Mouse (Mus musculus): ENCODE measurements around the gene Igf2r. TPM values are rescaled to one million over a fixed set of nuclear protein-coding genes. Genes with fewer than 3 reads are reported as not detected.

Gene Igf2r
- polyA plus RNA-seq, 1 experiment from 2014 or later: 35.6 TPM

GRCm38 (mm10) chr17:12659233-12659632 lies 110.2 kb downstream of the Igf2r start:
- Histone ChIP-seq H3K4me1 (peaks cover 15% of the 10 kb centered on the region), H3K4me3 (no peak overlapping the region), H3K27ac (no peak overlapping the region), H3K36me3 (no peaks in the 10 kb centered on the region), H3K27me3 (ENCODE audit: low read depth, poor library complexity, severe bottlenecking) (no peaks in the 10 kb centered on the region), H3K9me3 (replicated peaks) (no peaks in the 10 kb centered on the region)
- 92% methylated on average over 10 of the region's 10 CpGs for WGBS
- DNase-seq (ENCODE audit: low spot score): no peak

- WGBS: 87% methylated on average over 7 of the region's 7 CpGs
- no peak for DNase-seq (ENCODE audit: low spot score)
- no peaks in the 10 kb centered on the region for H3K27me3 ChIP-seq (ENCODE audit: low read depth, poor library complexity, severe bottlenecking)
- H3K4me3 ChIP-seq: no peak overlapping the region
- no peak overlapping the region for H3K27ac ChIP-seq
- H3K36me3 ChIP-seq: no peaks in the 10 kb centered on the region
- H3K4me1 ChIP-seq: peaks cover 10% of the 10 kb centered on the region; the same call in 1 of the 2 replicates
- no peaks in the 10 kb centered on the region for H3K9me3 ChIP-seq (replicated peaks)
Measured at GRCm38 (mm10) chr17:12658784-12659183, 110.7 kb downstream of the Igf2r start.

- WGBS: 83% methylated on average over 7 of the region's 7 CpGs
- Histone ChIP-seq H3K4me3 (no peak overlapping the region), H3K4me1 (no peaks in the 10 kb centered on the region)
Measured at GRCm38 (mm10) chr17:12655826-12656225, 113.6 kb downstream of the Igf2r start.

GRCm38 (mm10) chr17:12654061-12654460 lies 115.4 kb downstream of the Igf2r start:
- Histone ChIP-seq H3K4me1 (0 out of 2 replicates have a peak, but pooled peaks cover 5% of the 10 kb centered on the region), H3K9me3 (replicated peaks) (no peaks in the 10 kb centered on the region), H3K27ac (no peak overlapping the region), H3K27me3 (ENCODE audit: low read depth, poor library complexity, severe bottlenecking) (no peaks in the 10 kb centered on the region), H3K4me3 (no peak overlapping the region), H3K36me3 (no peaks in the 10 kb centered on the region)
- WGBS: 92% methylated on average over 3 of the region's 3 CpGs
- no peak for DNase-seq (ENCODE audit: low spot score)

More at GRCm38 (mm10) chr17:12655826-12656225, 113.6 kb downstream of the Igf2r start:
- H3K36me3 ChIP-seq: no peaks in the 10 kb centered on the region
- H3K9me3 ChIP-seq (replicated peaks): no peaks in the 10 kb centered on the region
- DNase-seq (ENCODE audit: low spot score): no peak
- no peak overlapping the region for H3K27ac ChIP-seq
- no peaks in the 10 kb centered on the region for H3K27me3 ChIP-seq (ENCODE audit: low read depth, poor library complexity, severe bottlenecking)

GRCm38 (mm10) chr17:12652604-12653003 lies 116.9 kb downstream of the Igf2r start:
- Histone ChIP-seq H3K27me3 (ENCODE audit: low read depth, poor library complexity, severe bottlenecking) (no peaks in the 10 kb centered on the region), H3K36me3 (no peaks in the 10 kb centered on the region), H3K4me1 (0 out of 2 replicates have a peak, but pooled peaks cover 5% of the 10 kb centered on the region), H3K27ac (no peak overlapping the region), H3K4me3 (no peak overlapping the region), H3K9me3 (replicated peaks) (no peaks in the 10 kb centered on the region)
- no peak for DNase-seq (ENCODE audit: low spot score)
- 92% methylated on average over 11 of the region's 11 CpGs for WGBS

- no peak for DNase-seq (ENCODE audit: low spot score)
- WGBS: 93% methylated on average over 5 of the region's 5 CpGs
Measured at GRCm38 (mm10) chr17:12645461-12645860, 124.0 kb downstream of the Igf2r start.

GRCm38 (mm10) chr17:12641087-12641486 lies 128.4 kb downstream of the Igf2r start:
- H3K36me3 ChIP-seq: no peaks in the 10 kb centered on the region
- no peaks in the 10 kb centered on the region for H3K9me3 ChIP-seq (replicated peaks)
- WGBS: 78% methylated on average over 4 of the region's 4 CpGs
- DNase-seq (ENCODE audit: low spot score): no peak
- peaks cover 5% of the 10 kb centered on the region for H3K4me1 ChIP-seq
- no peak overlapping the region for H3K27ac ChIP-seq
- no peak overlapping the region for H3K4me3 ChIP-seq
- no peaks in the 10 kb centered on the region for H3K27me3 ChIP-seq (ENCODE audit: low read depth, poor library complexity, severe bottlenecking)

More at GRCm38 (mm10) chr17:12645461-12645860, 124.0 kb downstream of the Igf2r start:
- Histone ChIP-seq H3K9me3 (replicated peaks) (no peaks in the 10 kb centered on the region), H3K4me3 (no peak overlapping the region), H3K27me3 (ENCODE audit: low read depth, poor library complexity, severe bottlenecking) (no peaks in the 10 kb centered on the region), H3K27ac (no peak overlapping the region), H3K36me3 (no peaks in the 10 kb centered on the region), H3K4me1 (0 out of 2 replicates have a peak, but pooled peaks cover 5% of the 10 kb centered on the region)

- Histone ChIP-seq H3K27me3 (ENCODE audit: low read depth, poor library complexity, severe bottlenecking) (no peaks in the 10 kb centered on the region), H3K4me3 (no peak overlapping the region), H3K27ac (no peak overlapping the region), H3K4me1 (peaks cover 7% of the 10 kb centered on the region), H3K9me3 (replicated peaks) (no peaks in the 10 kb centered on the region), H3K36me3 (no peaks in the 10 kb centered on the region)
- no peak for DNase-seq (ENCODE audit: low spot score)
- 94% methylated on average over 3 of the region's 3 CpGs for WGBS
Measured at GRCm38 (mm10) chr17:12639585-12639984, 129.9 kb downstream of the Igf2r start.

- Histone ChIP-seq H3K9me3 (replicated peaks) (no peaks in the 10 kb centered on the region), H3K27ac (no peak overlapping the region), H3K27me3 (ENCODE audit: low read depth, poor library complexity, severe bottlenecking) (no peaks in the 10 kb centered on the region), H3K4me3 (no peak overlapping the region), H3K36me3 (no peaks in the 10 kb centered on the region), H3K4me1 (peaks cover 30% of the 10 kb centered on the region)
- 69% methylated on average over 4 of the region's 4 CpGs for whole genome bisulfite sequencing
- no peak for DNase-seq (ENCODE audit: low spot score)
Measured at GRCm38 (mm10) chr17:12634814-12635213, 134.7 kb downstream of the Igf2r start.

Other genes starting within 250 kb of the Igf2r start
- not detected in 2 replicates for gene Slc22a2, start 185.5 kb downstream of the Igf2r start, polyA plus RNA-seq (2016; fragmentation: Nextera tagmentation; extraction: Ambion mirVana)
- gene Slc22a1, start 93.8 kb downstream of the Igf2r start, polyA plus RNA-seq (2016; fragmentation: Nextera tagmentation; extraction: Ambion mirVana): not detected in 2 replicates
- gene Mas1, start 98.5 kb upstream of the Igf2r start, polyA plus RNA-seq (2016; fragmentation: Nextera tagmentation; extraction: Ambion mirVana): 0.73 and 0.93 TPM in 2 replicates
- 0.09 TPM in 1 of 2 replicates, not detected in the other for gene Mrgprh, start 106.4 kb upstream of the Igf2r start, polyA plus RNA-seq (2016; fragmentation: Nextera tagmentation; extraction: Ambion mirVana)
- gene Pnldc1, start 140.6 kb upstream of the Igf2r start, polyA plus RNA-seq (2016; fragmentation: Nextera tagmentation; extraction: Ambion mirVana): 2.0 and 2.3 TPM in 2 replicates
- gene Tcp1, start 146.0 kb upstream of the Igf2r start, polyA plus RNA-seq (2016; fragmentation: Nextera tagmentation; extraction: Ambion mirVana): 538 and 581 TPM in 2 replicates
- gene Mrpl18, start 146.7 kb upstream of the Igf2r start, polyA plus RNA-seq (2016; fragmentation: Nextera tagmentation; extraction: Ambion mirVana): 200 and 227 TPM in 2 replicates
- gene Acat3, start 170.9 kb upstream of the Igf2r start, polyA plus RNA-seq (2016; fragmentation: Nextera tagmentation; extraction: Ambion mirVana): 0.98 and 1.3 TPM in 2 replicates
- gene Acat2, start 191.1 kb upstream of the Igf2r start, polyA plus RNA-seq (2016; fragmentation: Nextera tagmentation; extraction: Ambion mirVana): 343 and 357 TPM in 2 replicates
- gene Wtap, start 224.5 kb upstream of the Igf2r start, polyA plus RNA-seq (2016; fragmentation: Nextera tagmentation; extraction: Ambion mirVana): 123 and 140 TPM in 2 replicates
- gene Sod2, start 237.2 kb upstream of the Igf2r start, polyA plus RNA-seq (2016; fragmentation: Nextera tagmentation; extraction: Ambion mirVana): 94.4 and 105 TPM in 2 replicates

Data from limb, embryonic 10.5 days (tissue).